Mouse (Mus musculus) gastrocnemius, adult 18-20 months (tissue): ENCODE results near the gene Pno1. TPM values are rescaled to one million over a fixed set of nuclear protein-coding genes. Genes with fewer than 3 reads are reported as not detected.

Source experiments
- DNase-seq: peaks from one replicate; pipeline ENCODE4 v3.0.0; 2021; ENCODE audit warnings: low spot score
- total RNA-seq, 2 experiments: library from RNA; stranded (reverse); gene quantifications; 2 replicates each; pipeline ENCODE4 v1.2.3; 2021

Gene Pno1
- total RNA-seq, 2 experiments from 2014 or later, result 53.3 to 53.4 TPM

GRCm38 (mm10) chr11:17180753-17181152 lies 30.6 kb downstream of the Pno1 start:
- DNase-seq, result no peak

GRCm38 (mm10) chr11:17176638-17177037 lies 34.7 kb downstream of the Pno1 start:
- no peak for DNase-seq

- no peak for DNase-seq
Measured at GRCm38 (mm10) chr11:17172300-17172699, 39.1 kb downstream of the Pno1 start.

GRCm38 (mm10) chr11:17170938-17171729 lies 40.2 kb downstream of the Pno1 start:
- DNase-seq, result no peak

GRCm38 (mm10) chr11:17169262-17169661 lies 42.1 kb downstream of the Pno1 start:
- DNase-seq, result no peak

- DNase-seq, result no peak
Measured at GRCm38 (mm10) chr11:17166627-17167026, 44.7 kb downstream of the Pno1 start.

- DNase-seq, result no peak
Measured at GRCm38 (mm10) chr11:17163956-17164355, 47.4 kb downstream of the Pno1 start.

- DNase-seq, result peak; percentile 63
Measured at GRCm38 (mm10) chr11:17160242-17160641, 51.1 kb downstream of the Pno1 start.

GRCm38 (mm10) chr11:17159738-17160241 lies 51.6 kb downstream of the Pno1 start:
- DNase-seq, result peak; percentile 24

- peak; percentile 97 for DNase-seq
Measured at GRCm38 (mm10) chr11:17158858-17159737, 52.3 kb downstream of the Pno1 start, which contains the start of gene Ppp3r1. TSS of gene Ppp3r1 (plus strand) at chr11:17159263.

Other genes starting within 250 kb of the Pno1 start
- gene Cnrip1, start 160.0 kb downstream of the Pno1 start, total RNA-seq, result 1 to 10 TPM; 2.6 to 2.8 TPM
- gene Plek, start 159.2 kb downstream of the Pno1 start, total RNA-seq, result 1 to 10 TPM in 1 of 2 experiments, under 1 TPM in 1; 0.64 to 1.4 TPM
- gene Ppp3r1, start 52.3 kb downstream of the Pno1 start, total RNA-seq, result 100 to 1,000 TPM; 137 to 146 TPM
- gene Wdr92, start 29.5 kb downstream of the Pno1 start, total RNA-seq, result 1 to 10 TPM; 7.5 to 9.0 TPM
- 10 to 100 TPM; 33.1 to 35.7 TPM for gene C1d, start 46.0 kb upstream of the Pno1 start, total RNA-seq